Mouse (Mus musculus) heart, embryonic 12.5 days (tissue): ENCODE results near the gene Tmem235. TPM values are rescaled to one million over a fixed set of nuclear protein-coding genes. Genes with fewer than 3 reads are reported as not detected.
A peak's percentile ranks its signal among the peaks of the same experiment; 100 is the strongest.

Source experiments
- ATAC-seq: fragments of 200-750 bp; cut with Nextera tagmentation; 2 replicates; pipeline ENCODE4 v1.8.0; 2017; ENCODE audit warnings: moderate TSS enrichment, moderate library complexity; ENCODE audit not compliant: insufficient number of reproducible peaks, low FRiP score
- H3K27ac ChIP-seq: fragments of 300-500 bp; sonication (generic); 2 replicates; pipeline ENCODE4 v1.5.1; 2016; ENCODE audit warnings: mild to moderate bottlenecking, moderate library complexity; ENCODE audit not compliant: poor library complexity, severe bottlenecking
- H3K27me3 ChIP-seq: fragments of 300-500 bp; sonication (generic); replicated peaks from 2 replicates; pipeline ENCODE4 v1.6.1; 2016; ENCODE audit warnings: mild to moderate bottlenecking, moderate library complexity
- H3K36me3 ChIP-seq: fragments of 300-500 bp; sonication (generic); 2 replicates; pipeline ENCODE4 v1.6.1; 2016; ENCODE audit warnings: mild to moderate bottlenecking, moderate library complexity
- H3K4me1 ChIP-seq: fragments of 300-500 bp; sonication (generic); replicated peaks from 2 replicates; pipeline ENCODE4 v1.6.1; 2016; ENCODE audit warnings: mild to moderate bottlenecking
- H3K4me2 ChIP-seq: fragments of 300-500 bp; sonication (generic); 2 replicates; pipeline ENCODE4 v1.6.1; 2016; ENCODE audit warnings: mild to moderate bottlenecking, moderate library complexity
- H3K4me3 ChIP-seq: fragments of 300-500 bp; sonication (generic); 2 replicates; pipeline ENCODE4 v1.5.1; 2016; ENCODE audit warnings: mild to moderate bottlenecking
- H3K9ac ChIP-seq: fragments of 300-500 bp; sonication (generic); 2 replicates; pipeline ENCODE4 v1.6.1; 2016; ENCODE audit warnings: mild to moderate bottlenecking, moderate library complexity
- H3K9me3 ChIP-seq: fragments of 300-500 bp; sonication (generic); replicated peaks from 2 replicates; pipeline ENCODE4 v1.6.1; 2016; ENCODE audit warnings: mild to moderate bottlenecking, moderate library complexity
- WGBS: fragments of 180-500 bp; shearing (Covaris S2); methylation state at CpG from one replicate; pipeline ENCODE4 v1.1.7; 2016; 5-methylcytosine and 5-hydroxymethylcytosine counted together
- polyA plus RNA-seq: library from polyadenylated mRNA; unstranded; fragments of >200 nt; fragmentation: Nextera tagmentation; extraction: Ambion mirVana; gene quantifications from 2 replicates; pipeline ENCODE4 v1.2.1, GENCODE M21; 2016

The Tmem235 gene
- polyA plus RNA-seq, 1 experiment from 2014 or later: not detected

DNA sequence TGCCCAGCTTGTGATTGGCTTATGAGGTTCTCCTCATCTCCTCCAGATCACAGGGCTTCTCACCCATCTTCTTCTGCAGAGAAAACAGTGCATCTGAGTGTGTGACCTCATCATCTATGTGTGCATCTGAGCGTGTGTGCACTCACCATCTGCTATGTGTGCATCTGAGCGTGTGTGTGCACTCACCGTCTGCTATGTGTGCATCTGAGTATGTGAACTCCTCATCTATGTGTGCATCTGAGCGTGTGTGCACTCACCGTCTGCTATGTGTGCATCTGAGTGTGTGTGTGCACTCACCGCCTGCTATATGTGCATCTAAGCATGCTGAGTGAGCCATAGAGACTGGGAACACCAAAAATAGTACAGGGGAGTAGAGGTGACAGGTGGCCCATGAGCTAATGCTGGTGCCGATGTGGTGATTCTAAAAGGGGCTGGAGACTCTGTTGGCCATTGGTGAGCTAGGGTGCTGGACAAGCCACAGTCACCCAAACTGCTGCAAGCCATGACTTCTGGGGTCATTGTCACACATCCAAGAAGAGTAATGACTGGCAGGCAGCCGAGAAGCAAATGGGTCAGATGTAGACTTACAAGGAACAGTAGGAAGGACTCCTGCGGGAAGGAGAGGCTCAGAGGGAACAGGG is 19.9 kb downstream of the Tmem235 start:
- Histone ChIP-seq H3K4me1 (peaks cover 66% of the 10 kb centered on the region), H3K9ac (no peak overlapping the region), H3K27me3 (no peaks in the 10 kb centered on the region), H3K4me3 (no peak overlapping the region), H3K27ac (no peak overlapping the region), H3K4me2 (no peak overlapping the region), H3K36me3 (no peaks in the 10 kb centered on the region), H3K9me3 (no peaks in the 10 kb centered on the region)
- 79% methylated on average over 9 of the region's 9 CpGs for WGBS
- ATAC-seq: no peak

DNA sequence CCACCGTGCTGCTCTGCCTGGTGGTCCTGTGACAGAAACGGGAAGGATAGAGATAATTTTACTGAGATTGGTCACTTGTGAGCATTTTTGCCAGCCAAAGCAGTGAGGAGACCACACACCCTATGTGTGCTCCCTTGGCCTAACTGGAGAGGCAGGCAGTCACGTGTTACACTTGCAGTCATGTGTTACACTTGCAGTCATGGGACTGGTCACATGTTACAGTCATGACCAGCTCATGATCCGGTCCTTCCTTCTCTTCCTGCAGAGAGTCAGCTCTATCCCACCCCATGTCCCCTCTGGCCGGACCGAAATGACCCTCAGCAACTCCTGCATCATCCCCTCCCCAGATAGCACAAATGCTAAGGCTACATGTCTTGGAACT is 20.4 kb downstream of the Tmem235 start:
- H3K9ac ChIP-seq: no peak overlapping the region
- ATAC-seq: no peak
- no peak overlapping the region for H3K27ac ChIP-seq
- H3K9me3 ChIP-seq: no peaks in the 10 kb centered on the region
- H3K27me3 ChIP-seq: no peaks in the 10 kb centered on the region
- no peak overlapping the region for H3K4me2 ChIP-seq
- 64% methylated on average over 6 of the region's 6 CpGs for WGBS
- no peaks in the 10 kb centered on the region for H3K36me3 ChIP-seq
- H3K4me1 ChIP-seq: peaks cover 64% of the 10 kb centered on the region
- H3K4me3 ChIP-seq: no peak overlapping the region

DNA sequence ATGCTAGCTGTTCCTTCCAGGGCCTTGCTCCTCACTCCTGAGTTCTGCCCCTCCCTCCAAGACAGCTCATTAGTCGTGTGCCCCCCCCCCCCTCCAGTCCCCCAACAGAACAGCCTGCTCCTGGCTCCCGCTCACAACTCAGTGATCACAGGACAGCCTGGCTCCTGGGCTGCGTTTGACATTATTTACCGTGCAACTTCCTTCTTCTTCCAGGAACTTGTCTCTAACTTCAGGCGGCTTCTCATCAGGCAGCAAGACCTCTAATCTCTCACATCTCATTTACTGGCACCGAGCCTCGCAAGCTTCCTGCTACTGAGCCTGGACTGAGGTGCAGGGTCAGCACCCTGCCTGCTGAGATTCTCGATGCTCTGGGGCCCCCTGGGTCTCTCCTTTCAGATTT is 21.2 kb downstream of the Tmem235 start:
- Histone ChIP-seq H3K27me3 (no peaks in the 10 kb centered on the region), H3K27ac (peak overlapping the region; percentile 20; the same call in 1 of the 2 replicates), H3K4me1 (peaks cover 61% of the 10 kb centered on the region), H3K36me3 (no peaks in the 10 kb centered on the region), H3K4me3 (no peak overlapping the region), H3K4me2 (no peak overlapping the region), H3K9me3 (no peaks in the 10 kb centered on the region), H3K9ac (0 out of 2 replicates have a peak overlapping the region, but pooled peaks have one; percentile 6)
- 12% methylated on average over 8 of the region's 8 CpGs for WGBS
- no peak for ATAC-seq

DNA sequence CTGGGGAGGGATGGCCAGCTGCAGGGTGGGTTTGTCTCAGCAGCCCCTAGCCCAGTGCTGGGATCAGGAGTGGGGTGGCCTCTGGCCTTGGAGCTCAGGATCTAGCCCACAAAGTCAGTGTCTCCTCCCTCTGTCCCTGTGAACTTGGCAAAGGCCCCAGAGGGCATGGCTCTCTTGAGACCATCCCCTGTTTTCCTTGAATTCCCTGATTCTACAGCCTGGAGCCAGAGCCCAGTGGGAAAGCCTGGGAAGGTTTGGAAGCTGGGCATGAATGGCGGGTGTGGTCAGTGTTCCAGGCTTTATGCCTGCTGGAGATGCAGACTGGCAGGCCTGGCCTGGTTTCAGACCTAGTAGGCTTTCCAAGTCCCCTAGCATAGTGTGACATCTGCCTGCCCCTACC is 21.7 kb downstream of the Tmem235 start:
- no peak for ATAC-seq
- Histone ChIP-seq H3K4me1 (peaks cover 57% of the 10 kb centered on the region), H3K27ac (peak overlapping the region; percentile 20; the same call in 1 of the 2 replicates), H3K4me3 (no peak overlapping the region), H3K9ac (0 out of 2 replicates have a peak overlapping the region, but pooled peaks have one; percentile 6), H3K9me3 (no peaks in the 10 kb centered on the region), H3K27me3 (no peaks in the 10 kb centered on the region), H3K4me2 (no peak overlapping the region), H3K36me3 (no peaks in the 10 kb centered on the region)
- 81% methylated on average over 1 of the region's 1 CpGs for WGBS

DNA sequence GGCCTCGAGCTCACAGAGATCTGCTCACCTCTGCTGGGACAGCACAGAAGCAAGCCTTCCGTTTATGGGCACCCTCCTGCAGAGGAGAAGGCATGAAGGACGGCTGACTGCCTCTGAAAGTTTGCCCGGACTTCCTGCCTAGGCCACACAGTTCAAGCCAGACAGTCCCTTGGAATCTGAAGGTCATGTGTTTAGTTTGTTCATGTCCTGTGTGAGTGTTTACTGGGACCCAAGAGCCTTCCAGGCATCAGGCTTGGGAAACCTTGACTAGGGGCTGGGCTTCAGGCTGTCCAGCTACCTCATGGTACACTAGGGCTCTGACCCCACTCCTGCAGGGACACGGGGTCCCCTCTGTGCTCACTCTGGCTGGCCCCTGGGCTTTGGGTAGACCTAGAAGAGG is 25.4 kb downstream of the Tmem235 start:
- ATAC-seq: no peak
- no peak overlapping the region for H3K4me3 ChIP-seq
- H3K9me3 ChIP-seq: no peaks in the 10 kb centered on the region
- 47% methylated on average over 5 of the region's 5 CpGs for WGBS
- no peaks in the 10 kb centered on the region for H3K36me3 ChIP-seq
- no peak overlapping the region for H3K9ac ChIP-seq
- no peak overlapping the region for H3K4me2 ChIP-seq
- H3K27me3 ChIP-seq: 0 out of 2 replicates have a peak, but pooled peaks cover 11% of the 10 kb centered on the region
- H3K4me1 ChIP-seq: peaks cover 56% of the 10 kb centered on the region
- H3K27ac ChIP-seq: no peak overlapping the region

DNA sequence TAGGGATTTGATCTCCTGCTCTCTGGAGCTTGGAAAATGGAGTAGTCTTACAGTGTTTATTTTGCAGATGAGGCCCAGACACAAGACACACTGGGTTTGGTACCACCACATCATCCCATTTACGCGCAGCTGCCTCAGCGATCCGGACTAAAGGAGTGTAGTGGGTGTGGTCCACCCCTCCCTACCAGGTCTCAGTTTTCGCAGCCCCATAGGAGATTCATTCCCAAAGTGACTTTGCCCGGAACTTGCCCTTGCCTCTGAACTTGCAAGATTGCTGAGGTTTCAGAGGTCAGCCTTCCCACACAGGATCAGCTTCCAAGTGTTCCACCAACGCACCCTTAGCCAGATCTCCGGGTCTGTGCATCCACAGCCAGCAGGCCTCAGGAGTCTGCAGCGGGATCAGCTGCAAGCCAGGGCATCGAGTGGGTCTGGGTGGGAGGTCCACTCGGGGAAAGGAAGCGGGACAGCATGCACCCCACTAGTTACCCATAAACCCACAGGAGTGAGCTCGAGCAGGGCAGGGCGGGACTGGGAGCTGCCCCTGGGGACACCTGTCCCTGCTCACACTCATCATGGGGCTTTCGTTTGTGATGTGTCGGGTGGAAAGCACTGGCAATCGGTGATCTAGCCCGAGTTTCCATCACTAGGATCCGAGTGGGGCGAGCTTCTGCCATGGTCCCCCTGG is 27.8 kb downstream of the Tmem235 start:
- Histone ChIP-seq H3K27me3 (0 out of 2 replicates have a peak, but pooled peaks cover 16% of the 10 kb centered on the region), H3K4me1 (peaks cover 44% of the 10 kb centered on the region), H3K9ac (peak overlapping the region; percentile 55), H3K9me3 (no peaks in the 10 kb centered on the region), H3K4me3 (peak overlapping the region; percentile 35), H3K4me2 (peak overlapping the region; percentile 65), H3K27ac (no peak overlapping the region), H3K36me3 (no peaks in the 10 kb centered on the region)
- no peak for ATAC-seq
- WGBS: 25% methylated on average over 20 of the region's 20 CpGs

DNA sequence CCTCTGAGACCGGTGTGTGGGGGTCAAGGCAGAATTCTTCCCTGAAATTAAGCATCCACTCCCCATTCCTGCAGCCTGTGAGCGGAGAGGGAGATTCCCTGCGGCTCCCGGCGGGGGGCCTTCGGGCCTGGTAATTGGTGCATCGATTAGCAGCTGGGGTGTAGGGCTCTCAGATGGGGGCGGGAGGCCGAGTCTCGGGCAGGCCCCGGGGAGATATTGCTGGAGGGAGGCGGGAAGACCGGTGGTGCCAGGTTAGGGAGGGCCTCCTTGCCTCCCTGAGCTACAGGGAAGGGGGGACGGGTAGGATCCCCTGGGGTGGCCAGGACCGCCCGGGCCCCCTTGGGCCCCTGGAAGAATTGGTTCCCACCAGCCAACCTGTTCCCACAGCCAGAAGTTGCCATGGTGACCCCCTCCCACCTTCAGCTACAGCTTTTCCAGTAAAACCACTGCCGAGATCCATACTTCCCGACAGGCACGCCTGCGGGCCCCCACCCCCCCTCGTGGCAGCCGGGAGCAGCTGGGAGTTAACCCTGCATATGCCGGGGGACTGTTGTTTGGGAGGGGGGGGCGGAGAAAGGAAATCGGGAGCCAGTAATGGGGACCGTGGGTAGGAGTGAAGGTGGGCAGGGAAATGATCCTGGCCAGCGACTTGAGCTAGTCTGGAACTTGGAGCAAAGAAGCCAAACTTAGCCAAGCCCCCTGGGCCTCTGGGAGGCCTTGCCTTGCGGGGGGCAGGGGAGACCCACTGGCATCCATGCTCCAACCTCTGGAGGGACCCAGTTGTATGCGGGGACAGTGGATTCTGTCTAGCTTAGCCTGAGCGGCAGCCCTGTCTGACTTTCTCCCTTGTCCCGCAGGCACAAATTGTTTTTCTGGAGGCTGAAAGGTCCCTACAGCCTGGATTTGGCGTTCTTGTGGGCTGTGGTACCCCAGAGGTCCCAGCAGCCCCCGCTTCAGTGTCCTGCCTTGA is 28.6 kb downstream of the Tmem235 start:
- no peak for ATAC-seq

DNA sequence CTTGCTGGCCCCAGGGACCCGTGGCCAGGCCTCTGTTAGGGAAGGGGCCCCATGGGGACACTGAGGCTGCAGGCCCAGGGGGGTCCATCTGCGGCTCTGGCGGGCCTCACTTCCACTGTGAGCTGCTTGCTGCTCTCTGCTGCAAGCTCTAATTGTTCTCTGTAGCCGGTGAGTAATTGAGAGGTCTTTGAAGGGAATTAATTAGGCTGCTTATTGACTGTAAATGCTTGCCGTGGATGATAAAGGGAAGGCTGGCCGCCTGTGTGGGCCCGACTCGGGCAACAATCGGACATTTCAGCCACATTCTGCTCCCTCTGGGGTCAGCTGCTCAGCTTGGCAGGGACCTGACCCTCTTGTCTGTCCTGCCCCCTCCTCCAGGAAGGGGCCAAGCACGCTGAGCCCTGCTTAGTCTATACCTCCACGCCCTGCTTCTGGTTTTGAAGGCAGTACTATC is 29.4 kb downstream of the Tmem235 start:
- Histone ChIP-seq H3K36me3 (no peaks in the 10 kb centered on the region), H3K4me2 (peak overlapping the region; percentile 65), H3K9ac (peak overlapping the region; percentile 55), H3K27ac (no peak overlapping the region), H3K4me1 (peaks cover 44% of the 10 kb centered on the region), H3K27me3 (0 out of 2 replicates have a peak, but pooled peaks cover 16% of the 10 kb centered on the region), H3K9me3 (no peaks in the 10 kb centered on the region), H3K4me3 (no peak overlapping the region)
- ATAC-seq: no peak
- 16% methylated on average over 11 of the region's 11 CpGs for WGBS

More for the DNA sequence above, 28.6 kb downstream of the Tmem235 start:
- WGBS: 8% methylated on average over 30 of the region's 33 CpGs
- Histone ChIP-seq H3K4me3 (peak overlapping the region; percentile 35), H3K27ac (no peak overlapping the region), H3K36me3 (no peaks in the 10 kb centered on the region), H3K9ac (peak overlapping the region; percentile 55), H3K4me1 (peaks cover 44% of the 10 kb centered on the region), H3K9me3 (no peaks in the 10 kb centered on the region), H3K4me2 (peak overlapping the region; percentile 65), H3K27me3 (0 out of 2 replicates have a peak, but pooled peaks cover 16% of the 10 kb centered on the region)

DNA sequence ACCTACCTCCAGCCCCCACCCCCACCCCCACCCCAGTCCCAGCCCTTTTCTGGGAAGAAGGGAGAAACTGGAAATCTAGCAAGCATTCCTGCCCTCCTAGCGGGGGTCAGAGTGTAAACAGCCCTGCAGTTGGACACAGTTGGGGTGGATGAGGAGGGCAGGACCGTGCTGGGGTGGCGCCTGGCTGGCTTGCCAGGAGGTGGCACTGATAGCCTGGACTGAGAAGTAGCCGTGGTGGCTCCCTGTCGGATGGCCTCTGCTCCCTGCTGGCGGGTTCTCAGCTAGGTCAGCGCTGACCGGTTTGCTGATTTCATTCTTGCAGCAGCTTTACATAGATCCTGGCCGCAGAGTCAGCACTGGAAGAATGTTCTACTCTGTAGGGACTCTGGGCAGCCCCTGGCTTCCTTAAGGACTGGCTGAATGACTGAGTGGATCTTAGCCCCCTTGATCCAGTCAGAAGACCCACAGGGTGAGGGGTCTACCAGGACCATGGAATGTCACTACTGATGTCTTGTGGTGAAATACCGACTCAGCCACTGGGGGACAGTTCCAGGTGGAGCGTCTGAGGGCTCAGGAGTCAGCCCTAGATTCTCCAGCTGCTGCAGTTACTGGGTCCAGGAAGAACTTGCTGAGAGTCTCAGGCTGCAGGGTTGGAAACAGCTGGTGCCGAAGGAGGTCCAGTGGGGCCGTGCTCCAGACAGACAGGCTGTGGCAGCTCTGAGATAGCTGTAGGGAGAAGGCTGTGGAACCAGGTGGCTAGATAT is 30.1 kb downstream of the Tmem235 start:
- H3K9ac ChIP-seq: peak overlapping the region; percentile 4
- no peaks in the 10 kb centered on the region for H3K36me3 ChIP-seq
- H3K4me1 ChIP-seq: peaks cover 44% of the 10 kb centered on the region
- H3K4me2 ChIP-seq: peak overlapping the region; percentile 3; the same call in 1 of the 2 replicates
- H3K27me3 ChIP-seq: 0 out of 2 replicates have a peak, but pooled peaks cover 16% of the 10 kb centered on the region
- 14% methylated on average over 13 of the region's 13 CpGs for WGBS
- ATAC-seq: no peak; the same call in 1 of the 2 replicates
- H3K9me3 ChIP-seq: no peaks in the 10 kb centered on the region
- H3K27ac ChIP-seq: no peak overlapping the region
- no peak overlapping the region for H3K4me3 ChIP-seq

DNA sequence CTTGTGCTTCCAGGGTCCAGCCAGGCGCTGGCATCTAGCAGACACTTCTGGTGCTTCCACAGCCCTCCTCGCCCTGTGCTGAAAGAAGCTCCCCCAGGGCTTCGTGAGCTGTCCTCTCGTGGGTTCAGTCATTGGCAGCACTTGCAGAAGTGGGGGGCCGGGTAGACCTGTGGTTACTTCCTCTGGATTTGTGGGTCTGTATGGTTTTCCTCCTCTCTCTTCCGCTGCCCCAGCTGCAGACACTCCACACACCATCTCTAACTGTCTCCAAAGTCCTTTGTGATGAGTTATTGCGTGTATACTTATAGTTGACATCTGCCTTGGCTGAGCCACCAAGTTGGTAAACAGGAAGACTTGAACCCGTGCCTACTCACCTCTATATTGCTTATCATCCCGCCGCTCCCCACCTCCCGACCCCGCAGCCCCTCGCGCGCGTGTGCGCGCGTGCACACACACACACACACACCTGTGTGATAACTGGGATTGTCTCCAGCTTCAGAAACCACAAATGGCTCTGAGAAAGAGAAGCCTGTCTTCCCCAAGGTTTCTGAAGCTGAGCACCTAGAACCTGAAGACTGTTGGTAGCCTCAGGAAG is 31.1 kb downstream of the Tmem235 start:
- H3K27me3 ChIP-seq: 0 out of 2 replicates have a peak, but pooled peaks cover 16% of the 10 kb centered on the region
- H3K4me1 ChIP-seq: peaks cover 39% of the 10 kb centered on the region
- H3K4me3 ChIP-seq: no peak overlapping the region
- H3K27ac ChIP-seq: no peak overlapping the region
- H3K9ac ChIP-seq: peak overlapping the region; percentile 4; the same call in 1 of the 2 replicates
- no peaks in the 10 kb centered on the region for H3K36me3 ChIP-seq
- WGBS: 88% methylated on average over 19 of the region's 19 CpGs
- ATAC-seq: no peak
- no peak overlapping the region for H3K4me2 ChIP-seq
- no peaks in the 10 kb centered on the region for H3K9me3 ChIP-seq
